Mouse (Mus musculus): ENCODE measurements around the gene Adamts7. TPM values are rescaled to one million over a fixed set of nuclear protein-coding genes. Genes with fewer than 3 reads are reported as not detected.

Adamts7 gene
- polyA plus RNA-seq, 1 experiment from 2014 or later: 3.2 TPM

DNA sequence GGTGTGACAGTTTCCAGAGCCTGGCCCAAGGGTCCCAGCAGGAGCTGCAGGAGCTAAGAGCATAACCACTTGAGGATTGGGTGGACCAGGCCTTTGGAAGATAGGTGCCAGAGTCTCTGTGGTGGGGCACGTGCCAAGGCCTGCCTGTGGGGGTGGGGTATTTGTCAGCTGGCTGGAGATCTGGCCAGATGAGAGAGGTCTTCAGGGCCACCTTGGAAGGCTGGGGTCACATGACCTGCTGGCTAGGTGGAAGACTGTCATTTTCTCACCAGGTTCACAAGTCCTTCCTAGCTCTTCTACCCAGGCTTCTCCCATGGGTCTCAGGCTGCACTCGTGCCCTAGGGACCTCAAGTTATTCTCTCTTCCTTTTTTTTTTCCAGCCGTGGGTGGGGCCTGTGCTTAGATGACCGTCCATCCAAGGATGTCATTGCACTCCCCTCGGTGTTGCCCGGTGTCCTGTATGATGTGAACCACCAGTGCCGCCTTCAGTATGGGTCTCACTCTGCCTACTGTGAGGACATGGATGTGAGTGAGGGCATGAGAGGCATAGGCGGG lies 22.6 kb downstream of the Adamts7 start:
- no peaks in the 10 kb centered on the region for H3K4me1 ChIP-seq (replicated peaks; ENCODE audit: control insufficient read depth, insufficient read depth)
- WGBS: 78% methylated on average over 8 of the region's 8 CpGs
- TF ChIP-seq CTCF (IDR thresholded peaks at IDR 0.05; ENCODE audit: low read depth) (no peak), EP300 (optimal IDR thresholded peaks at IDR 0.05) (no peak)
- ATAC-seq (ENCODE audit: low FRiP score, low TSS enrichment) (no peak), DNase-seq (ENCODE audit: low spot score) (no peak)
- H3K27me3 ChIP-seq (ENCODE audit: control insufficient read depth, insufficient read depth, low read length): no peaks in the 10 kb centered on the region
- H3K9ac ChIP-seq (ENCODE audit: low read length): no peak overlapping the region
- no peaks in the 10 kb centered on the region for H3K9me3 ChIP-seq (ENCODE audit: control insufficient read depth, low read length)
- no peaks in the 10 kb centered on the region for H3K36me3 ChIP-seq (ENCODE audit: control insufficient read depth, insufficient read depth, low read length)
- H3K4me2 ChIP-seq (replicated peaks; ENCODE audit: low read depth): no peak overlapping the region
- no peak overlapping the region for H3K4me3 ChIP-seq (ENCODE audit: low read depth, low read length)
- no peak overlapping the region for H3K27ac ChIP-seq (replicated peaks)

DNA sequence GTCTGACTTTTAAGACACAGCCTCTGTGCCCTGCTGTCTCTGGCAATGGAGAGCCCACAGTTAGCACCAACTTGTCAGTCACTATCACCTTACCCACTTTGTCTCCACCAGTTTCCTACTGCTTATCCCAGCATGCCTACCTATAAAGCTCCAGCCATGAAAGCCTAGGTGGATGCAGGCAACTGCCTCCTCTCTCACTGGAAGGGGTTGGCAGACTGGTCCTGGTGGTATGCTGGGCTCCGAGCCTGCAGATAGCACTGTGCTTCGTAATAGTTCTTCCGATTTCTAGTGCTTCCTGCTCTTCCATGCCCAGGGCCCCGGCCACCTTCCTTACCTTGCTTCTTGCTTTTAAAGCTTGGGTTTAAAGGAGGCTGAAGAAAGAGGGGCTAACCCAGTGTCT lies 26.0 kb downstream of the Adamts7 start:
- ATAC-seq (ENCODE audit: low FRiP score, low TSS enrichment) (no peak), DNase-seq (ENCODE audit: low spot score) (no peak)
- Histone ChIP-seq H3K4me1 (replicated peaks; ENCODE audit: control insufficient read depth, insufficient read depth) (no peaks in the 10 kb centered on the region), H3K9me3 (ENCODE audit: control insufficient read depth, low read length) (no peaks in the 10 kb centered on the region), H3K9ac (ENCODE audit: low read length) (no peak overlapping the region), H3K4me3 (ENCODE audit: low read depth, low read length) (no peak overlapping the region), H3K27ac (replicated peaks) (no peak overlapping the region), H3K27me3 (ENCODE audit: control insufficient read depth, insufficient read depth, low read length) (no peaks in the 10 kb centered on the region), H3K4me2 (replicated peaks; ENCODE audit: low read depth) (no peak overlapping the region), H3K36me3 (ENCODE audit: control insufficient read depth, insufficient read depth, low read length) (no peaks in the 10 kb centered on the region)
- TF ChIP-seq EP300 (optimal IDR thresholded peaks at IDR 0.05) (no peak), CTCF (IDR thresholded peaks at IDR 0.05; ENCODE audit: low read depth) (no peak)
- 86% methylated on average over 4 of the region's 4 CpGs for WGBS

DNA sequence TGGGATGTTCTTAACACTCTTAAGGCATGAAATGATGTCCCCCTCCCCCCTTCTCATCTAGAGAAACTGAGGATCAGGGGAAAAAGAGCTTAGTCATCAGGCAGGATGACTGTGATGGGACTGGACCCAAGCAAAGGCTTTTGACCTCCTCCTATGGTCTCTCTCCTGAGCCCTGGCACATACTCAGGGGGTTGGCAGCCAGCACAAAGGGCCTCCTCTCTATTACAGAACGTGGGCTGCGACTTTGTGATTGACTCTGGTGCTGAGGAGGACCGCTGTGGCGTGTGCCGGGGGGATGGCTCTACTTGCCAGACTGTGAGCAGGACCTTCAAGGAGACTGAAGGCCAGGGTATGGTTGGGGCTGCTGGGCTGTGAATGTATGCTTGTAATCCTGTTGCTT lies 26.5 kb downstream of the Adamts7 start:
- Histone ChIP-seq H3K9ac (ENCODE audit: low read length) (no peak overlapping the region), H3K27me3 (ENCODE audit: control insufficient read depth, insufficient read depth, low read length) (no peaks in the 10 kb centered on the region), H3K4me2 (replicated peaks; ENCODE audit: low read depth) (no peak overlapping the region), H3K27ac (replicated peaks) (no peak overlapping the region), H3K4me3 (ENCODE audit: low read depth, low read length) (no peak overlapping the region), H3K4me1 (replicated peaks; ENCODE audit: control insufficient read depth, insufficient read depth) (no peaks in the 10 kb centered on the region), H3K36me3 (ENCODE audit: control insufficient read depth, insufficient read depth, low read length) (no peaks in the 10 kb centered on the region), H3K9me3 (ENCODE audit: control insufficient read depth, low read length) (no peaks in the 10 kb centered on the region)
- DNase-seq (ENCODE audit: low spot score): no peak
- WGBS: 87% methylated on average over 5 of the region's 5 CpGs
- no peak for TF ChIP-seq CTCF (IDR thresholded peaks at IDR 0.05; ENCODE audit: low read depth)
- no peak for TF ChIP-seq EP300 (optimal IDR thresholded peaks at IDR 0.05)
- no peak for ATAC-seq (ENCODE audit: low FRiP score, low TSS enrichment)

DNA sequence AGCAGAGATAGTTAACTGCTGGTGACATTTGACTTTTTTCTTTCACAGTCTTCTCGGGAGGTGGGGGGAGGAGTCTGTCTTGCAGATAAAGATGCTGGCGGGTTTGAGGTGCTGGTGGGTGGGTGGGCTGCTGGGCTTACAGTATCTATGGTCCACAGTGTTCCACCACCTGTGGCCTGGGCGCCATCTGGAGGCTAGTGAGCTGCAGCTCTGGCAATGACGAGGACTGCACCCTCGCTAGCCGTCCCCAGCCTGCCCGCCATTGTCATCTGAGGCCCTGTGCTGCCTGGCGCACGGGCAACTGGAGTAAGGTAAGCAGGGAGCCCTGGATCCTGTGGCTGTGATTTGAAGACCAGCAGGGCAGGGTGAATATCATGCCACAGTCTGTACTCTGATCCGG lies 32.1 kb downstream of the Adamts7 start:
- TF ChIP-seq CTCF (IDR thresholded peaks at IDR 0.05; ENCODE audit: low read depth) (peak; percentile 40; the same call in 1 of the 2 replicates), EP300 (optimal IDR thresholded peaks at IDR 0.05) (no peak)
- no peak overlapping the region for H3K4me2 ChIP-seq (replicated peaks; ENCODE audit: low read depth)
- H3K4me1 ChIP-seq (replicated peaks; ENCODE audit: control insufficient read depth, insufficient read depth): no peaks in the 10 kb centered on the region
- no peaks in the 10 kb centered on the region for H3K9me3 ChIP-seq (ENCODE audit: control insufficient read depth, low read length)
- WGBS: 80% methylated on average over 10 of the region's 10 CpGs
- DNase-seq (ENCODE audit: low spot score) (no peak), ATAC-seq (ENCODE audit: low FRiP score, low TSS enrichment) (no peak)
- H3K36me3 ChIP-seq (ENCODE audit: control insufficient read depth, insufficient read depth, low read length): no peaks in the 10 kb centered on the region
- H3K4me3 ChIP-seq (ENCODE audit: low read depth, low read length): no peak overlapping the region
- no peak overlapping the region for H3K27ac ChIP-seq (replicated peaks)
- H3K27me3 ChIP-seq (ENCODE audit: control insufficient read depth, insufficient read depth, low read length): no peaks in the 10 kb centered on the region
- no peak overlapping the region for H3K9ac ChIP-seq (ENCODE audit: low read length)

DNA sequence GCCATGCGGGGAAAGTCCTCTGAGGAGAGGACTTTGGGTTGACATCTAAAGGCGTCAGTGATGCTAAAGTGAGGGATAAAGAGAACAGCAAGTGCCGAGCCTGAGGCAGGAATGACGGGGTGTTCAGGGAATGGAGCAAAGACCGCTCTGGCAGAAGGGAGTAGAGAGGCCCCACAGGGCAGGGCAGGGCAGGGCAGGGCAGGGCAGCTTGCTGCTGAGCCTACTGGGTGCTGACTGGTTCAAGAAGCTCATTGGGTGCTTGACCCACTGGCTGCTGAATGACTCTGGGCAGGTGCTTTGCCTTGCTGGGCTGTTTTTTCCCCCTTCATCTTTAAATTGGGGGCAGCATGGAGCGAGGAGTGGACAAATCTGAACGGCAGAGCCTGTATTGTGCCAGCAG lies 33.4 kb downstream of the Adamts7 start:
- 68% methylated on average over 7 of the region's 7 CpGs for WGBS
- H3K4me2 ChIP-seq (replicated peaks; ENCODE audit: low read depth): no peak overlapping the region
- H3K9me3 ChIP-seq (ENCODE audit: control insufficient read depth, low read length): no peaks in the 10 kb centered on the region
- no peaks in the 10 kb centered on the region for H3K4me1 ChIP-seq (replicated peaks; ENCODE audit: control insufficient read depth, insufficient read depth)
- no peaks in the 10 kb centered on the region for H3K27me3 ChIP-seq (ENCODE audit: control insufficient read depth, insufficient read depth, low read length)
- DNase-seq (ENCODE audit: low spot score) (peak; percentile 30), ATAC-seq (ENCODE audit: low FRiP score, low TSS enrichment) (no peak)
- no peak for TF ChIP-seq EP300 (optimal IDR thresholded peaks at IDR 0.05)
- no peak for TF ChIP-seq CTCF (IDR thresholded peaks at IDR 0.05; ENCODE audit: low read depth)
- no peak overlapping the region for H3K4me3 ChIP-seq (ENCODE audit: low read depth, low read length)
- H3K36me3 ChIP-seq (ENCODE audit: control insufficient read depth, insufficient read depth, low read length): no peaks in the 10 kb centered on the region; the same call in 1 of the 2 replicates
- no peak overlapping the region for H3K9ac ChIP-seq (ENCODE audit: low read length)
- H3K27ac ChIP-seq (replicated peaks): no peak overlapping the region

DNA sequence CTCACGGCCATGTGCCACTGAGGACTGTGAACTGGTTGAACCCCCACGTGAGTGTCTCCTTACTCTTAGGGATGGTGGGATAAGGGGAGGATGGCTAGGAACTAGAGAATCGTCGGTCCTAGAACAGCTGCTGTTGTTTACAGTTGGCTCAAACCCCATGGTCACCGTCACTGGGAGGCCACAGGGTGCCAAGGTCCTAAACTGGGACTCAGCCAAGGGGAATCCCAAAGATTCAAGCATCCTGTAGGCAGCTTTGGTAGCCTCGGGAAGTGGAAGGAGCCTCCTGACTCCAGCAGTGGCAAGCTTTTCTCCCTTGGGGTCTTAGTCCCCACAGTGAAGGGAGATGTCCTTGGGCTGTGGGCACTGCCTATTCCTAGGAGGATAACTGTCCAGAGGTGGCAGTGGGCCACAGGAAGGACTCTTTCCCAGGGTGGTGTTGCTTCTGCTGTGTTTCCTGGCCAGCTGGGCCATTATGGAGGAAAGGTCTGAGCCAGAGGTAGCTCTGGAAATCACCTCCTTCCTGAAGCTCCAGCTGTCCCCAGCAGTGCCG lies 34.3 kb downstream of the Adamts7 start:
- Histone ChIP-seq H3K4me2 (replicated peaks; ENCODE audit: low read depth) (no peak overlapping the region), H3K27me3 (ENCODE audit: control insufficient read depth, insufficient read depth, low read length) (no peaks in the 10 kb centered on the region), H3K4me1 (replicated peaks; ENCODE audit: control insufficient read depth, insufficient read depth) (no peaks in the 10 kb centered on the region), H3K27ac (replicated peaks) (no peak overlapping the region), H3K36me3 (ENCODE audit: control insufficient read depth, insufficient read depth, low read length) (no peaks in the 10 kb centered on the region; the same call in 1 of the 2 replicates), H3K9me3 (ENCODE audit: control insufficient read depth, low read length) (no peaks in the 10 kb centered on the region), H3K9ac (ENCODE audit: low read length) (no peak overlapping the region), H3K4me3 (ENCODE audit: low read depth, low read length) (no peak overlapping the region)
- TF ChIP-seq CTCF (IDR thresholded peaks at IDR 0.05; ENCODE audit: low read depth): no peak
- TF ChIP-seq EP300 (optimal IDR thresholded peaks at IDR 0.05): no peak
- DNase-seq (ENCODE audit: low spot score) (no peak), ATAC-seq (ENCODE audit: low FRiP score, low TSS enrichment) (no peak)
- 62% methylated on average over 7 of the region's 7 CpGs for WGBS
